Mouse (Mus musculus) mature B cell (primary cell): ENCODE measurements around the gene Maml1.

Experiments
- in situ Hi-C: fragments of 300-500 bp; cut with MboI; formaldehyde crosslinking; loops from 2 replicates; pipeline ENCODE4 v1.14.3; 2019

Maml1 gene

GRCm38 (mm10) chr11:50280053-50280452 lies 12.1 kb downstream of the Maml1 start:
- in situ Hi-C loops, result no loop called here

GRCm38 (mm10) chr11:50279005-50279404 lies 13.1 kb downstream of the Maml1 start:
- in situ Hi-C loops, result no loop called here

- in situ Hi-C loops, result no loop called here
Observed at GRCm38 (mm10) chr11:50277706-50278105, 14.4 kb downstream of the Maml1 start.

GRCm38 (mm10) chr11:50277025-50277424 lies 15.1 kb downstream of the Maml1 start:
- in situ Hi-C loops, result no loop called here

GRCm38 (mm10) chr11:50275568-50276151 lies 16.5 kb downstream of the Maml1 start:
- in situ Hi-C loops, result no loop called here

- in situ Hi-C loops, result no loop called here
Observed at GRCm38 (mm10) chr11:50275077-50275476, 17.0 kb downstream of the Maml1 start.

- in situ Hi-C loops, result no loop called here
Observed at GRCm38 (mm10) chr11:50272819-50273218, 19.3 kb downstream of the Maml1 start.

- in situ Hi-C loops, result no loop called here
Observed at GRCm38 (mm10) chr11:50269885-50270284, 22.2 kb downstream of the Maml1 start.

- in situ Hi-C loops, result no loop called here
Observed at GRCm38 (mm10) chr11:50269163-50269562, 22.9 kb downstream of the Maml1 start.

GRCm38 (mm10) chr11:50266997-50267396 lies 25.1 kb downstream of the Maml1 start:
- in situ Hi-C loops, result no loop called here

GRCm38 (mm10) chr11:50265931-50266330 lies 26.2 kb downstream of the Maml1 start:
- in situ Hi-C loops, result no loop called here

GRCm38 (mm10) chr11:50263198-50263597 lies 28.9 kb downstream of the Maml1 start:
- in situ Hi-C loops, result no loop called here

GRCm38 (mm10) chr11:50262020-50262419 lies 30.1 kb downstream of the Maml1 start:
- in situ Hi-C loops, result no loop called here

GRCm38 (mm10) chr11:50258310-50258709 lies 33.8 kb downstream of the Maml1 start:
- in situ Hi-C loops, result no loop called here

- in situ Hi-C loops, result no loop called here
Observed at GRCm38 (mm10) chr11:50256615-50257014, 35.5 kb downstream of the Maml1 start.

GRCm38 (mm10) chr11:50254010-50254580 lies 38.0 kb downstream of the Maml1 start:
- in situ Hi-C loops, result no loop called here

GRCm38 (mm10) chr11:50253393-50253792 lies 38.7 kb downstream of the Maml1 start:
- in situ Hi-C loops, result no loop called here

GRCm38 (mm10) chr11:50252684-50253265 lies 39.3 kb downstream of the Maml1 start:
- in situ Hi-C loops, result no loop called here

GRCm38 (mm10) chr11:50252166-50252565 lies 39.9 kb downstream of the Maml1 start:
- in situ Hi-C loops, result no loop called here

- in situ Hi-C loops, result no loop called here
Observed at GRCm38 (mm10) chr11:50248473-50249171, 43.5 kb downstream of the Maml1 start.

GRCm38 (mm10) chr11:50245269-50245668 lies 46.8 kb downstream of the Maml1 start:
- in situ Hi-C loops, result no loop called here

- in situ Hi-C loops, result no loop called here
Observed at GRCm38 (mm10) chr11:50243926-50244325, 48.2 kb downstream of the Maml1 start.
